Mouse (Mus musculus) stomach, embryonic 15.5 days (tissue): ENCODE results near the gene Gm3404. TPM values are rescaled to one million over a fixed set of nuclear protein-coding genes. Genes with fewer than 3 reads are reported as not detected.
"Not testable (repeated sequence)": the region's sequence is repeated elsewhere in the genome, so short reads cannot be mapped to it uniquely, and the experiment has no call there.

Experiments used
- ATAC-seq: fragments of 200-750 bp; cut with Nextera tagmentation; 2 replicates; pipeline ENCODE4 v1.8.0; 2017; ENCODE audit warnings: low read depth, moderate number of reproducible peaks, moderate TSS enrichment; ENCODE audit not compliant: insufficient read depth, low FRiP score
- H3K27ac ChIP-seq: fragments of 300-500 bp; sonication (generic); 2 replicates; pipeline ENCODE4 v1.5.1; 2015; ENCODE audit warnings: mild to moderate bottlenecking, inconsistent platforms
- H3K27me3 ChIP-seq: fragments of 300-500 bp; sonication (generic); replicated peaks from 2 replicates; pipeline ENCODE4 v1.6.1; 2015; ENCODE audit warnings: inconsistent platforms
- H3K36me3 ChIP-seq: fragments of 300-500 bp; sonication (generic); 2 replicates; pipeline ENCODE4 v1.6.1; 2015; ENCODE audit warnings: inconsistent platforms
- H3K4me1 ChIP-seq: fragments of 300-500 bp; sonication (generic); 2 replicates; pipeline ENCODE4 v1.6.1; 2015; ENCODE audit warnings: inconsistent platforms
- H3K4me2 ChIP-seq: fragments of 300-500 bp; sonication (generic); 2 replicates; pipeline ENCODE4 v1.6.1; 2015; ENCODE audit warnings: mild to moderate bottlenecking, inconsistent platforms
- H3K4me3 ChIP-seq: fragments of 300-500 bp; sonication (generic); replicated peaks from 2 replicates; pipeline ENCODE4 v1.5.1; 2015; ENCODE audit warnings: inconsistent platforms
- H3K9ac ChIP-seq: fragments of 300-500 bp; sonication (generic); 2 replicates; pipeline ENCODE4 v1.6.1; 2015; ENCODE audit warnings: inconsistent platforms
- H3K9me3 ChIP-seq: fragments of 300-500 bp; sonication (generic); 2 replicates; pipeline ENCODE4 v1.6.1; 2016; ENCODE audit warnings: inconsistent platforms
- WGBS: fragments of 180-500 bp; shearing (Covaris S2); methylation state at CpG from one replicate; pipeline ENCODE4 v1.1.7; 2015; 5-methylcytosine and 5-hydroxymethylcytosine counted together
- polyA plus RNA-seq: library from polyadenylated mRNA; unstranded; fragments of >200 nt; fragmentation: Nextera tagmentation; extraction: Ambion mirVana; gene quantifications from 2 replicates; pipeline ENCODE4 v1.2.1, GENCODE M21; 2015

Gm3404 gene
- polyA plus RNA-seq, 1 experiment from 2014 or later = not detected

DNA sequence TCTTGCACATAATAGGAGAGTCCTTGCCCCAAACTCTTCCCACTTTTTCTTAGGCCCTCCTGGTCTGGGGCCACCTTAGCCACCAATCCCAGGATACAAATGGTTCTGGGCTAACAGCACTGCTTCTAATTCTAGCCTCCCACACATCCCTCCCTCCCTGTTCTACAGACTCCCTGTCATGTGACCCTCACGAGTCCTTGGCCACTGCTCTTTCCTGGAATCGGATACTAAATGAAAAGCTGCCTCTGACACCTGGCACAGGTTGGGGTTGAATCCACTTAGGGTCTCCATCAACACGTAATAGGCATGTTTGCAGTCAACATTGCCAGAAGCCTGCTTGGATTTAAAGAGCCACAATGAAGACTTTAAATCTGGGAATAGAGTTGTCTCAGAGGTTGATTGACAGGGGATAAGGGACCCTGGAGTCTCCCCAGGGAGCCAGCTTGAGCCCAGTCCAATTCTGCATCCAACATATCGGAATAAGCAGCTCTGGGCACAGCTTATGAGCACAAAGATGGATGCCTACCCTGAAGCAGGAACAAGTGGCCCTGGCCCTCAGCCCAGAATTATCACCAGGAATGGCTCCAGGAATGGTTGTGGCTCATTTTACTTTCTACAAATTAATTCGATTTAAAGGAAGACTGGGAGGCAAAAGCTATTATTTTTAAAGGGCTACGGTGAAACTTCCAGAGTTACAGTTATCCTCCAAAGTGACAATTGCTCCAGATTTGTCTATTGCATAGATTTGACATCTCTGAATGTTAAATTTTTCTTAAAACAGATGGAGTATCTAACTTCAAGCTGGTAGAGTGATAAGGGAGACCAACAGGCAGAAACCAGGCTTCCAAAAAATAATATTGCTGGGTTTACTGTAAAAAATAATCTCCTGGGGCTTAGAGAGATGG, 46.5 kb downstream of the Gm3404 start:
- H3K27ac ChIP-seq, H3K4me3 ChIP-seq, H3K9ac ChIP-seq, H3K36me3 ChIP-seq, H3K27me3 ChIP-seq, H3K4me2 ChIP-seq, H3K4me1 ChIP-seq, ATAC-seq, H3K9me3 ChIP-seq: not testable (repeated sequence)
- 56% methylated on average over 6 of the region's 6 CpGs for WGBS

DNA sequence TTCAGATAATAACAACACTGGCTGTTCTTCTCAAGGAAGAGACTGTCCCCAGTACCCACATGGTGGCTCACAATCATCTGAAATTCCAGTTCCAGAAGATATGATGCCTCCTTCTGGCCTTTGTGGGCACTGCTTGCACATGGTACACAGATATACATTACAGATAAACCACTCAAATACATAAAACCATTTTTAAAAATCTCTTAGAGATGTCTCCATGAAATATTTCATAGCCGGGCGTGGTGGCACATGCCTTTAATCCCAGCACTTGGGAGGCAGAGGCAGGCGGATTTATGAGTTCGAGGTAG, 47.1 kb downstream of the Gm3404 start:
- not testable (repeated sequence) for H3K9me3 ChIP-seq
- WGBS = 87% methylated on average over 4 of the region's 4 CpGs

GRCm38 (mm10) chr5:146576668-146577067, 51.1 kb downstream of the Gm3404 start:
- no peak overlapping the region for H3K4me3 ChIP-seq
- H3K27me3 ChIP-seq = no peaks in the 10 kb centered on the region
- no peak overlapping the region for H3K4me2 ChIP-seq
- no peak overlapping the region for H3K27ac ChIP-seq
- no peak overlapping the region for H3K9ac ChIP-seq
- no peaks in the 10 kb centered on the region for H3K36me3 ChIP-seq
- no peaks in the 10 kb centered on the region for H3K4me1 ChIP-seq
- no peak for ATAC-seq
- no peaks in the 10 kb centered on the region for H3K9me3 ChIP-seq
- 85% methylated on average over 3 of the region's 3 CpGs for WGBS

More for the DNA sequence above, 47.1 kb downstream of the Gm3404 start:
- H3K4me2 ChIP-seq, H3K36me3 ChIP-seq, H3K27ac ChIP-seq, H3K9ac ChIP-seq, H3K27me3 ChIP-seq, H3K4me1 ChIP-seq, ATAC-seq, H3K4me3 ChIP-seq: not testable (repeated sequence)

Other genes starting within 250 kb of the Gm3404 start
- 1.8 TPM in 2 replicates for gene Wasf3, start 140.8 kb upstream of the Gm3404 start, polyA plus RNA-seq
- gene Gm6408, start 43.8 kb upstream of the Gm3404 start, polyA plus RNA-seq = not detected in 2 replicates
- gene Gm6370, start 34.4 kb upstream of the Gm3404 start, polyA plus RNA-seq = not detected in 2 replicates
- gene 4930449I24Rik, start 23.4 kb upstream of the Gm3404 start, polyA plus RNA-seq = not detected in 2 replicates
- not detected in 2 replicates for gene Gm3402, start 11.7 kb upstream of the Gm3404 start, polyA plus RNA-seq
- gene Gm3409, start 11.8 kb downstream of the Gm3404 start, polyA plus RNA-seq = not detected in 2 replicates
- gene Gm3415, start 30.3 kb downstream of the Gm3404 start, polyA plus RNA-seq = not detected in 2 replicates
- 0.10 TPM in 2 replicates for gene Gpr12, start 59.4 kb downstream of the Gm3404 start, polyA plus RNA-seq